Mouse (Mus musculus): ENCODE results near the gene Platr17. TPM values are rescaled to one million over a fixed set of nuclear protein-coding genes. Genes with fewer than 3 reads are reported as not detected.
A peak's percentile ranks its signal among the peaks of the same experiment; 100 is the strongest.
"Not testable (repeated sequence)": the region's sequence is repeated elsewhere in the genome, so short reads cannot be mapped to it uniquely, and the experiment has no call there.

Platr17 gene
- total RNA-seq, 2 experiments from 2014 or later, result not detected

DNA sequence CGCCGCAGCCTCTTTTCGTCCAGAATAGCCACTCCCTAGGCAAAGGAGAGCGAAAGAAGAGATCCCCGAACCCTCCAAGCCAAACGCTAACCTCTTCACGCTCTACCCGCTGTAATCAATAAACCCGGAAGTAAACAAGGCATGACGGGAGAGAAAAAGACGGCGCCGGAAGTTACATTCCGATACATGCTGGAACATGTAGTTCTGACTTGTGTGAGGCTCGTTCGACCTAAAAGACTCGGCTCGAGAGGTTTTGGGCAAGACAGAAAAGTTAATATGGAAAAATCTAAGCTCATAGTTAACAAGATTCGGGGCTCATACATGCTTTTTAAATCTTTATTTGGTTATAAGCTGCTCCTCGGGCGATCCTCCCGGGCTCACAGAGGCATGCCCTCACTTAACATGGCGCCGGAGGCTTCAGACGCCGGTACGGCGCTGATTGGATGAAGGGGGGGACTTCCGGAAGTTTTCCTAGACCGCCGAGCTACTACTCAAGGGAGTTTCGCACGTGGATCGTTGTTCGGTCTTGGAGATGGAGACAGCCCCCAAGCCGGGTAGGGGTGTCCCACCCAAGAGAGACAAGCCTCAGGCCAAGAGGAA lies 35.4 kb downstream of the Platr17 start, which contains the start of the genes Pfdn6 and Wdr46:
Gene Pfdn6 (minus strand): TSS at position 138 of the 600 bp plus-strand sequence.
Gene Wdr46 (plus strand): TSS at position 455 of the 600 bp plus-strand sequence.
- intact Hi-C loops (cut with DNase I), result no loop called here
- peak; percentile 83 for DNase-seq

DNA sequence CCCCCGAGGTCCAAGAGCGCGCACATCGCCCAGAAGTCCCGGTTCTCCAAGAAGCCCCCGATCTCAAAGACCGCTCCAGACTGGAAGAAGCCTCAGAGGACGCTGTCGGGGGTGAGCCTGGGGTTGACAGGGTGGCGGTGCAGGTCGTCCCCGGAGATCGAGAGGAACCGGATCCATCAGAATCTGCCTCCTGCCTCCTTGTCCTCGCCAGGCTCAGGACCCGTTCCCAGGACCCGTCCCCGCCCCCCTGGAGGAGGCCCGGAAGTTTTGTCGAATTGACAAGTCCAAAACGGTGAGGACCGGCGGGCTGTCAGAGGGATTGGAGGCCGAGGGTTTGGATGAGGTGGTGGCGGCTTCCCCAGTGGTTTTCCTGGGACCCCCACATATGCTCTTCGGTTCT lies 36.0 kb downstream of the Platr17 start:
- intact Hi-C loops (cut with DNase I), result no loop called here
- DNase-seq, result no peak

GRCm38 (mm10) chr17:33941381-33941780 lies 36.4 kb downstream of the Platr17 start:
- DNase-seq, result no peak
- intact Hi-C loops (cut with DNase I), result no loop called here

- DNase-seq, result no peak
Observed at GRCm38 (mm10) chr17:33943454-33943853, 38.5 kb downstream of the Platr17 start.

GRCm38 (mm10) chr17:33947430-33948089 lies 42.6 kb downstream of the Platr17 start:
- intact Hi-C loops (cut with DNase I), result no loop called here
- no peak for DNase-seq

More at GRCm38 (mm10) chr17:33943454-33943853, 38.5 kb downstream of the Platr17 start:
- intact Hi-C loops (cut with DNase I), result no loop called here

DNA sequence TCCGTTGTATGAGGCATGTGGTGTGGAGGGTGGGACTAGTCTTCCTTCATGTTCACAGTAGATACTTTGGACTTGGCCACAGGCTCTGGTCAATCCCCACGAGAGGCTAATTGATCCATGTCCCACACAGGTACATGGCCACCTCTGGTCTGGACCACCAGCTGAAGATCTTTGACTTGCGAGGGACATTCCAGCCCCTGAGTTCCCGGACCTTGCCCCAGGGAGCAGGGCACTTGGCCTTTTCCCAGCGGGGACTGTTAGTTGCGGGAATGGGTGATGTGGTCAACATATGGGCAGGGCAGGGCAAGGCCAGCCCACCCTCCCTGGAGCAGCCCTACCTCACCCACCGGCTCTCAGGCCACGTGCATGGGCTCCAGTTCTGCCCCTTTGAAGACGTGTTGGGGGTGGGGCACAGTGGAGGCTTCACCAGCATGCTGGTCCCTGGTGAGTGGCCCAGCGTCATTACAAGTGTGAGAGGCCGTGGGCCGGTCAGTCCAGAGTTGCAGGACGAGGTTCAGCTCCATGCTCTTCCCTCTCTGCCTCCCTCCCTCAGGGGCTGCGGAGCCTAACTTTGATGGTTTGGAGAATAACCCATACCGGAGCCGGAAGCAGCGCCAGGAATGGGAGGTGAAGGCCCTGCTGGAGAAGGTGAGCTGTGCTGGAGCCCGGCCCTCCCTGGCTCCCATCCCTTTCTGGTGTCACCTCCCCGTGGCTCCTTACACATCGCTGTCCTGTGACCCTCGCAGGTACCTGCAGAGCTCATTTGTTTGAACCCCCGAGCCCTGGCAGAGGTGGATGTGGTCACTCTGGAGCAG lies 43.4 kb downstream of the Platr17 start:
- intact Hi-C loops (cut with DNase I), result no loop called here

DNA sequence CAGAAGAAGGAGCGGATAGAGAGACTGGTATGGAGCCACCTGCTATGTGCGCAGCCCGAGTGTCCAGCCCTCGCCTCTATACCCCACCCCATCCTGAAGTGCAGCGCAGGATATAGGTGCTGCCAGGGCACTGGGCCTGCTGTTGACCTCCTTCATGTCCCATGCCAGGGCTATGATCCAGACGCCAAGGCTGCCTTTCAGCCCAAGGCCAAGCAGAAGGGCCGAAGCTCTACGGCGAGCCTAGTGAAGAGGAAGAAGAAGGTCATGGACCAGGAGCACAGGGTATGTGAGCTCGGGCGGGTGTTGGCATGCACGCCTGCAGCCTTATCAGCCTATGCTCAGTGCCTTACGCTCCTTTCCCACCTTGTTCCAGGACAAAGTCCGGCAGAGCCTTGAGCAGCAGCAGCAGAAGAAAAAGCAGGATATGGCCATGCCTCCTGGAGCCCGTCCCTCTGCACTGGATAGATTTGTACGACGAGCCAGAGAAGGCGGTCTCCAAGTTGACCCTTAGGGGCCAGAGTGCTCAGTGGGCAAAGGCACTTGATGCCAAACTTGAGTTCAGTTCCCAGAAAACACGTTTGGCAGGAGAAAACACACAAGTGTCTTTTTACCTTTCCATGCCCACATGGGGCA lies 44.1 kb downstream of the Platr17 start:
- intact Hi-C loops (cut with DNase I), result no loop called here
- no peak for DNase-seq

More for the DNA sequence above, 43.4 kb downstream of the Platr17 start:
- DNase-seq, result no peak

GRCm38 (mm10) chr17:33950131-33950625 lies 45.2 kb downstream of the Platr17 start:
- intact Hi-C loops (cut with DNase I), result no loop called here
- DNase-seq, result peak; percentile 3

- intact Hi-C loops (cut with DNase I), result no loop called here
- DNase-seq, result peak; percentile 91
Observed at GRCm38 (mm10) chr17:33951021-33951946, 46.3 kb downstream of the Platr17 start, which contains the start of gene B3galt4. Gene B3galt4 (minus strand): TSS chr17:33951488.

GRCm38 (mm10) chr17:33952015-33952414 lies 47.1 kb downstream of the Platr17 start:
- intact Hi-C loops (cut with DNase I), result not testable (repeated sequence)

GRCm38 (mm10) chr17:33952879-33953278 lies 47.9 kb downstream of the Platr17 start:
- DNase-seq, result no peak
- intact Hi-C loops (cut with DNase I), result no loop called here

More at GRCm38 (mm10) chr17:33952015-33952414, 47.1 kb downstream of the Platr17 start:
- DNase-seq, result peak; percentile 1

DNA sequence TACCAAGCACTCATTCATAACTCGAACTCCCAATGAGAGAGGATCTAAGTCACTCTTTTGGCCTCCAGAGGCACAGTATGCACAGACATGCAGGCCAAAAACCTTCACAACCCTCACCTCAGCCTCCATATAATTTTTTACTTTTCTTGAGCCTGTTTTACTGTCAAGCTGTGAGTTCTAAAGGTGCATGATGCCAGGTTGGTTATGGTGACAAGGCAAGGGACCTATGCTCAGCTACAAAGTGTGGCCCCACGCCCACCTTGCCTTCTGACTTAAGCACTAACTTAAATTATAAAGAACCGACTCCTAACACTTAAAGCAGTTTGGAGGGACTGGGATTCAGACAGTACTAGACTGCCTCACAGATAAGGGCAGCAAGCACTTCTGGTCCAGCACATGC lies 48.4 kb downstream of the Platr17 start:
- intact Hi-C loops (cut with DNase I), result no loop called here
- peak; percentile 0 for DNase-seq

- intact Hi-C loops (cut with DNase I), result no loop called here
- peak; percentile 5 for DNase-seq
Observed at GRCm38 (mm10) chr17:33953961-33954565, 49.1 kb downstream of the Platr17 start.

DNA sequence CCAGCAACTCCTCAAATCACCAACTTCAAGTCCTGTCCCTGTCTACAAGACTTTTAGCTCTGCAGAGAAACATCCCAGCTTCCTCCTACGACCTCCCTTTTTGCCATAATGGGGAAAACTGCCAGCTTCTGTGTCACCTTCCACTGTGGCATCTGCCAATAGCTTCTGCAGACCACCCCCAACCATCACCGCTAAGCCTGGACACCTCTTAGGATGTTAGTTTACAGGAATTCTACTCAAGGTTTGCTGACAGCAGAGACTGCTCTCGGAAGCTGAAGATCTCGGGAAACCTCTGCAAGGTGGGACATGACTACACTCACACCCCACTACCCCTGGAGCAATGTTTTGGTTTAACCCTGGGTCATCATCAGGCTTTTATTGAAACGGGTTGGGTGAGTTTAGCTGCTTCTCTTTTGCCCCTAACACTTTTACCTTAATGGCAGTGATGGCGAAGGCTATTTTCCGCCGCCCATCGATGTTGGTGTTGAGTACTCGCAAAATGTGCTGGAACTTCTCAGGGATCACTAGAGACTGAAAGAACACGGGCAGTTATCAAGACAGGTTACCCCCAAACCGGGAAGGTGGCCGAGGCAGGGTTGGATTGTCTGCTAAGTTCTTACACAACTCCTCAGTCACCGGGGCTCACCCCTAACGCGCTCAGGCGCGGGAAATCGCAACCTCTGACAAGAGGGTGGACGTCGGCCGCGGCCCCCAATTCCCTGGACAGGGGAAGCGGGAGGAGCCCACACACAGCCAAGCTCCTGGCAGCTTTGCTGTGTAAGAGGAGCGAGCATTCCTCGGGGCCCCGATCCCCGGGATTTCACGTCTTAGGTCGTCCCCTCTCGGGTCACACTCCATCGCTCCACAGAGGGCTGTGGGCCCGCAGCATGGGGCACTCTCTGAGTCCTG lies 50.0 kb downstream of the Platr17 start:
- intact Hi-C loops (cut with DNase I), result loop anchor here (5.0 kb wide), 1 partner anchor 67 kb away; the partner anchor contains the start of gene Ring1

GRCm38 (mm10) chr17:33955555-33956214 lies 50.8 kb downstream of the Platr17 start, which contains the start of the genes Vps52 and Rps18:
Gene Vps52 (plus strand): TSS chr17:33955812.
Gene Rps18 (minus strand): TSS chr17:33956001.
- intact Hi-C loops (cut with DNase I), result loop anchor here (5.0 kb wide), 1 partner anchor 67 kb away; the partner anchor contains the start of gene Ring1
- peak; percentile 94 for DNase-seq

More for the DNA sequence above, 50.0 kb downstream of the Platr17 start:
- DNase-seq, result peak; percentile 0
